Mouse (Mus musculus) left cerebral cortex, adult 2 months (tissue): ENCODE data around the gene Gm6509. TPM values are rescaled to one million over a fixed set of nuclear protein-coding genes. Genes with fewer than 3 reads are reported as not detected.
"Not testable (repeated sequence)": the region's sequence is repeated elsewhere in the genome, so short reads cannot be mapped to it uniquely, and the experiment has no call there.

ENCODE experiments used
- DNase-seq, 2 experiments: peaks; one replicate each; pipeline ENCODE4 v3.0.0; 2021 to 2022; ENCODE audit warnings: low spot score in 2 of 2, mixed read lengths in 1 of 2; ENCODE audit errors: extremely low spot score in 1 of 2
- H3K27ac ChIP-seq: fragments of 200-600 bp; 2 replicates; pipeline ENCODE4 v1.8.1; 2022
- H3K4me3 ChIP-seq: fragments of 200-600 bp; 2 replicates; pipeline ENCODE4 v1.8.1; 2022
- intact Hi-C: fragments of 180-260 bp; cut with DNase I; formaldehyde crosslinking; loops from one replicate; pipeline ENCODE4 v1.15.1; 2025
- long read RNA-seq, 2 experiments: library from polyadenylated mRNA; stranded (forward); transcript quantifications; one replicate each; pipeline ENCODE4 v2.0.0; 2021; ENCODE audit warnings: borderline mapping rate in 2 of 2
- total RNA-seq, 2 experiments: library from RNA; stranded (reverse); gene quantifications; 2 replicates each; pipeline ENCODE4 v1.2.3; 2021

Gene Gm6509
- total RNA-seq: not detected
- long read RNA-seq, experiment 1: 0 reads
- long read RNA-seq, experiment 2: 0 reads

DNA sequence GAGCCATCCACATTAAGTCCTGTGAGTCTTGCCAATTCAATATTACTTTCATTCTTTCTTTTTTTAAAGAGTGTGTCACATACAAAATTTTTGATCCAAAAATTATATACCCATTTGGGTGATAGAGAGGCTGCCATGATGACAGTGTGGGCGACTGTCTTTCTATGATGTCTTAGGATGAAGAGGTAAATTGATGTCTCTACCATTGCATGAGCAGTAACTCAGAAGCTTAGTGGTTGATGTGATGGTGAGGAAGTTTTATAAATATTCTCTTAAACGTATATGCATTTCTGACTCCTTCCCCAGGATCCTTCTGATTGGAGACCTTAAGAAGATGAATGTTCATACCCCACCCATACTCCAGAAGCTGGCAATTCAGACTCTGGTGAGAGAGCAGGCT, at the start of gene Gm6509:
Gene Gm6509 (plus strand): TSS at position 301 of the 400 bp plus-strand sequence.
- H3K4me3 ChIP-seq: not testable (repeated sequence)

DNA sequence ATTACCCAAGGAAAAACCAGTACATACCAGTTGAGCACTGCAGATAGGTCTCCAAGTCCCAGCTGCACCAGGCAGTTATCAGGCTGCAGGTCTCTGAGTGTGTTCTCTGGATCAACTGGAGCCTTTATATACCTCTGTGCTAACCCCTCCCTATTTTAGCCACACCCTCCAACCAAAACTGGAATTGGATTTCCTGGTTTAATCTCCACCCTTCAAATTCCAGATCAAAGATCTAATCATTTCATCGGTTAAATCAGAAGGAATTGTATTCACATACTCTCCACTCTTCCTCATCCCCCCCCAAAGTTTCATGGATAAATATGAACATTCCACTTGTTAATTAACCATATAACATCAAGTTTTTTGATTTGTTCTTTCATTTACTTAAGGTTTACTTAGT, 7.5 kb upstream of the Gm6509 start, which contains the start of gene Gm3147:
Gene Gm3147 (minus strand): TSS at position 101 of the 400 bp plus-strand sequence.
- DNase-seq, H3K27ac ChIP-seq, intact Hi-C loops, H3K4me3 ChIP-seq: not testable (repeated sequence)

More for the DNA sequence above, at the start of gene Gm6509:
- DNase-seq, H3K27ac ChIP-seq, intact Hi-C loops: not testable (repeated sequence)

DNA sequence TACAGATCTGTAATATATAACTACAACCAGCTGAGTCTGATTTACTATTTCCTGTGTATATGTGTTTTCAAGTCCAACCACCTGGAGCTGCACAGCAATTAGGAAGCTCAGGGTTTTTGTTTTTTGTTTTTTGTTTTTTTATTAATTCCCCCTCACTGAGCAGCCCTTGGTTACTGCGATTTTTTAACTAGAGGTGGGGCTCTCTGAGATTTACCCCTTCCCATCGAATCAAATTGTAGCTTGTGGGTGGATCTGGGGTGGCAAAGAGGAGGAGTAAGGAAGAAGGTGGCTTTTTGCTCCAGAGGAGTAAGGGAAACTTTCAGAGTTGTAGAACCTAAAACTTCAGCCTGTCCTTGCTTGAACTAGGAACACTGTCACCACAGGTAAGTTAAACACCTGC, 24.3 kb downstream of the Gm6509 start, which contains the start of gene Gm6205:
Gene Gm6205 (plus strand): TSS at position 301 of the 400 bp plus-strand sequence.
- DNase-seq, H3K27ac ChIP-seq, H3K4me3 ChIP-seq, intact Hi-C loops: not testable (repeated sequence)

Other genes starting within 250 kb of the Gm6509 start
- not detected for gene Gm7682, start 178.2 kb upstream of the Gm6509 start, total RNA-seq
- not detected for gene Gm3139, start 97.7 kb upstream of the Gm6509 start, total RNA-seq
- gene Gm3147, start 7.6 kb upstream of the Gm6509 start, total RNA-seq: not detected
- gene Gm6205, start 24.4 kb downstream of the Gm6509 start, total RNA-seq: not detected
- gene Gm3183, start 241.5 kb downstream of the Gm6509 start, total RNA-seq: not detected